Mouse (Mus musculus) mouse trophoblast stem cell (cell line): Measurements from ENCODE around the gene Cmtm6.

ENCODE experiments used
- in situ Hi-C, 2 experiments: fragments of 300-500 bp; cut with MseI, MboI; formaldehyde crosslinking; loops; 2 replicates in 1 of 2; 3 replicates in 1 of 2; pipeline ENCODE4 v1.15.1; 2025

Cmtm6 gene

DNA sequence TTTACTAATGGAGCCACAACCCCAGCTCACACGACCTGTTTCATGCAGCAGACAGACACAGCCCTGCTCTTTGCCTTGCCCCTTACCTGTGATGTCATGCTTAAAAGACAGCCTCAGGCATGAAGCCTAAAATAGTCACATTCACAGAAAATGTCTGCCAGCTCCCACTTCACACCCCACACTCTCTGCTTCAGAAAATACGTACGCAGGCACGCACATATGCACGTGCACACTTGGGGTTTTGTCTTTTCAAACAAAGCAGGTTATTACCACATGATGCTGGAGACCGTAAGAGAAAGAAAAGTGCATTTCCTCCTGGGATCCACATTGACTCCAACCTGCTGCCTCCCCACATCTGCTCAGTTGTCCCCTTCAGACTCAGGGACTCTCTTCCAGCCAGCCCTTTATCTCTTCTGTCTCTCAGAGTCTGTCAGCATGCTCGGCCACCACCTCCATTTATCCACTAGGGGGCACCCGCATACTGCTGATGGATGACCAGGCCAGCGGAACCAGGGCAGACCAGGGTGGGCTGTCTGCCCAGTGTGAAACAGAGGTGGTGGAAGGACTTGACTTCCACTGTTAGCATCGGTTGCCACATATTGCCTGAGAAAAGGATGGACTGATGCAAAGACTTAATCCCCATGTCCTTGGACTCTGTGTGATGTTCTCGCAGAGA, 66.6 kb downstream of the Cmtm6 start:
- in situ Hi-C loops = no loop called here

DNA sequence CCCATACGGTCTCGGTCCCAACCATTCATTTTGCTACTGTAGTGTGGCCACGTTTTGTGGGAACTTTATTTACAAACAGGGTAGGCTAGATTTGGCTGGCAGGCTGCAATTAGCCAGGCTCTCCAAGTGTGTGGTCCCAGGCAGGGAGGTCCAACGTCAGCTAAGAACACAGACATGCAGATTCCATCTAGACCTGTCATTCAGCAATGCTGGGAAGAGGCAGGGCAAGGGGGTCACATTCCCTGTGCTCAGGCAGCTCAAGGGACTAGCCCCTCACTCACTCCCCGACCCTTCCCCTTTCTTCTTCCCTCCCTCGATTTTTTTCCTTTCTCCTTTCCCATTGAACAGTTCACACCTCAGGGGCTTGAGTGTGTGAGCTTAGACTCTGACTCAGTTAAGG, 67.9 kb downstream of the Cmtm6 start:
- in situ Hi-C loops = no loop called here
